Mouse (Mus musculus) liver, embryonic 14.5 days (tissue): Measurements from ENCODE around the gene Treh. TPM values are rescaled to one million over a fixed set of nuclear protein-coding genes. Genes with fewer than 3 reads are reported as not detected.

Experiments
- ATAC-seq: fragments of 200-750 bp; cut with Nextera tagmentation; 2 replicates; pipeline ENCODE4 v1.8.0; 2017; ENCODE audit warnings: moderate number of reproducible peaks, mild to moderate bottlenecking, moderate library complexity; ENCODE audit not compliant: insufficient read depth
- DNase-seq, 3 experiments: peaks; one replicate each; pipeline ENCODE4 v3.0.0-alpha.2; 2012 to 2013; ENCODE audit warnings: low read depth in 3 of 3, low spot score in 3 of 3
- H3K27ac ChIP-seq: fragments of 300-500 bp; sonication (generic); 2 replicates; pipeline ENCODE4 v1.5.1; 2014; ENCODE audit warnings: moderate library complexity, mild to moderate bottlenecking, control low read depth, inconsistent platforms
- H3K27me3 ChIP-seq: fragments of 300-500 bp; sonication (generic); 2 replicates; pipeline ENCODE4 v1.6.1; 2014; ENCODE audit warnings: mild to moderate bottlenecking, low read length, moderate library complexity; ENCODE audit not compliant: control insufficient read depth, insufficient read depth
- H3K36me3 ChIP-seq: fragments of 300-500 bp; sonication (generic); replicated peaks from 2 replicates; pipeline ENCODE4 v1.6.1; 2014; ENCODE audit warnings: low read depth; ENCODE audit not compliant: control insufficient read depth, insufficient read depth
- H3K4me1 ChIP-seq, 2 experiments: fragments of 200-500 bp in 1 of 2; fragments of 300-500 bp in 1 of 2; sonication (generic) in 1 of 2; replicated peaks; 2 replicates each; pipeline ENCODE4 v1.6.1; 2012 to 2014; ENCODE audit warnings: antibody characterized with exemption in 1 of 2, inconsistent platforms in 1 of 2, low read length in 1 of 2; ENCODE audit not compliant: control insufficient read depth in 2 of 2, insufficient read depth in 2 of 2
- H3K4me2 ChIP-seq: fragments of 300-500 bp; sonication (generic); 2 replicates; pipeline ENCODE4 v1.6.1; 2014; ENCODE audit warnings: low read depth, mild to moderate bottlenecking, control low read depth, moderate library complexity
- H3K4me3 ChIP-seq, 2 experiments: fragments of 200-500 bp in 1 of 2; fragments of 300-500 bp in 1 of 2; sonication (generic) in 1 of 2; 2 replicates each; pipeline ENCODE4 v1.5.1; 2012 to 2014; ENCODE audit warnings: low read depth in 2 of 2, low read length in 2 of 2, mild to moderate bottlenecking in 2 of 2, control low read depth in 1 of 2, inconsistent platforms in 1 of 2, moderate library complexity in 1 of 2; ENCODE audit not compliant: insufficient read depth in 1 of 2
- H3K9ac ChIP-seq: fragments of 300-500 bp; sonication (generic); replicated peaks from 2 replicates; pipeline ENCODE4 v1.6.1; 2014; ENCODE audit warnings: mild to moderate bottlenecking, control low read depth, moderate library complexity
- H3K9me3 ChIP-seq: fragments of 300-500 bp; sonication (generic); 2 replicates; pipeline ENCODE4 v1.6.1; 2016; ENCODE audit warnings: low read length, mixed read lengths; ENCODE audit not compliant: control insufficient read depth
- CTCF ChIP-seq: IDR thresholded peaks from 2 replicates; pipeline ENCODE4 v1.5.1; 2016; ENCODE audit warnings: antibody characterized with exemption, low read depth, control low read depth
- EP300 ChIP-seq: IDR thresholded peaks from 2 replicates; pipeline ENCODE4 v1.6.1; 2016; ENCODE audit warnings: antibody characterized with exemption, low read depth
- WGBS: fragments of 180-500 bp; shearing (Covaris S2); extraction: QIAGEN DNeasy Blood & Tissue Kit; methylation state at CpG from one replicate; pipeline ENCODE4 v1.1.7; 2014; ENCODE audit not compliant: insufficient replicate concordance; 5-methylcytosine and 5-hydroxymethylcytosine counted together
- polyA plus RNA-seq, 2 experiments: library from polyadenylated mRNA; depleted of rRNA in 1 of 2; stranded (reverse) in 1 of 2; unstranded in 1 of 2; fragments of >200 nt; fragmentation: Nextera tagmentation in 1 of 2; extraction: Ambion mirVana in 1 of 2; gene quantifications; 2 replicates each; pipeline versions ENCODE4 v1.2.1 to v1.2.3; 2012 to 2014

Gene Treh
- polyA plus RNA-seq, 2 experiments = not detected

- H3K27ac ChIP-seq = no peak overlapping the region
- TF ChIP-seq CTCF = no peak
- no peak for TF ChIP-seq EP300
- 63% methylated on average over 3 of the region's 3 CpGs for WGBS
- ATAC-seq = 0 out of 2 replicates have a peak, but pooled peaks have one; percentile 2
- H3K27me3 ChIP-seq = no peaks in the 10 kb centered on the region
- H3K4me1 ChIP-seq = peaks cover 3 to 22% of the 10 kb centered on the region in 2 experiments
- H3K9ac ChIP-seq = no peak overlapping the region
- no peaks in the 10 kb centered on the region for H3K36me3 ChIP-seq
- no peak for DNase-seq
- no peak overlapping the region for H3K4me3 ChIP-seq
- H3K9me3 ChIP-seq = no peaks in the 10 kb centered on the region
- H3K4me2 ChIP-seq = peak overlapping the region; percentile 62; the same call in 1 of the 2 replicates
Measured at GRCm38 (mm10) chr9:44721877-44722186, 48.8 kb downstream of the Treh start.

GRCm38 (mm10) chr9:44722575-44722974, 49.5 kb downstream of the Treh start:
- H3K4me2 ChIP-seq = no peak overlapping the region
- WGBS = 55% methylated on average over 7 of the region's 7 CpGs
- no peak for ATAC-seq
- H3K4me3 ChIP-seq = no peak overlapping the region
- no peaks in the 10 kb centered on the region for H3K9me3 ChIP-seq
- no peak for DNase-seq
- H3K27ac ChIP-seq = no peak overlapping the region
- H3K27me3 ChIP-seq = no peaks in the 10 kb centered on the region
- H3K4me1 ChIP-seq = peaks cover 3 to 18% of the 10 kb centered on the region in 2 experiments
- no peak overlapping the region for H3K9ac ChIP-seq
- no peak for TF ChIP-seq EP300
- no peak for TF ChIP-seq CTCF
- no peaks in the 10 kb centered on the region for H3K36me3 ChIP-seq

- H3K9me3 ChIP-seq = no peaks in the 10 kb centered on the region
- DNase-seq (no peak), ATAC-seq (no peak)
- 19% methylated on average over 7 of the region's 7 CpGs for WGBS
- H3K27ac ChIP-seq = no peak overlapping the region
- no peaks in the 10 kb centered on the region for H3K36me3 ChIP-seq
- H3K27me3 ChIP-seq = no peaks in the 10 kb centered on the region
- no peak overlapping the region for H3K9ac ChIP-seq
- peaks cover 3 to 18% of the 10 kb centered on the region in 2 experiments for H3K4me1 ChIP-seq
- no peak overlapping the region for H3K4me3 ChIP-seq
- TF ChIP-seq EP300 (no peak), CTCF (no peak)
- H3K4me2 ChIP-seq = no peak overlapping the region
Measured at GRCm38 (mm10) chr9:44723008-44723407, 50.0 kb downstream of the Treh start.

DNA sequence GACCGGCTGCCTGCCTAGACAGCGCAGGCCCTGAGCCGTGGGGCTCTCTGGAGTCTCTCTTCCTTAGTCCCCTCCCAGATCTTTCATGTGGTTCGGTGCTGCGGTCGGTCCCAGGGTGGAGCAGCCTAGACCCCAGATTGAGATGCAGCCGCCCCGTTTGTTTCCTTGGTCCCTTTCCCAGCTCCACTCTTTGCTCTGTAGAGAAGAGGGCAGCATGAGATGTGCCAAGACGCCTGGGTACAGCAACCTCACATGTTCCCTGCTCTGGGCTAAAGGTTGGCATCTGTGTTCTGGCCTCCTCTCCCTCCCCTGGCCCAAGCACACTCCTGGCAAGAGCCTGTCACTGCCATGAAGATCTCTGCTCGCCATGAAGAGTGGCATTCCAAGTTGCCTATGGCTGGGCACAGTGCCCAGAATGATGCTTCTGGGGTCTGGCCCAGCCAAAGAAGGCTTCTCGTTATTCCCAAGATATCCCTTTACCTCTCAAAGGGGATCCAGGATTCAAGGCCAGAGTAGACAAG, 50.5 kb downstream of the Treh start:
- no peak overlapping the region for H3K9ac ChIP-seq
- no peak for TF ChIP-seq CTCF
- TF ChIP-seq EP300 = no peak
- no peaks in the 10 kb centered on the region for H3K27me3 ChIP-seq
- WGBS = 49% methylated on average over 11 of the region's 11 CpGs
- DNase-seq (no peak), ATAC-seq (no peak)
- H3K4me3 ChIP-seq = no peak overlapping the region
- H3K4me2 ChIP-seq = no peak overlapping the region
- peaks cover 3 to 18% of the 10 kb centered on the region in 2 experiments for H3K4me1 ChIP-seq
- H3K9me3 ChIP-seq = no peaks in the 10 kb centered on the region
- H3K27ac ChIP-seq = no peak overlapping the region
- H3K36me3 ChIP-seq = no peaks in the 10 kb centered on the region

DNA sequence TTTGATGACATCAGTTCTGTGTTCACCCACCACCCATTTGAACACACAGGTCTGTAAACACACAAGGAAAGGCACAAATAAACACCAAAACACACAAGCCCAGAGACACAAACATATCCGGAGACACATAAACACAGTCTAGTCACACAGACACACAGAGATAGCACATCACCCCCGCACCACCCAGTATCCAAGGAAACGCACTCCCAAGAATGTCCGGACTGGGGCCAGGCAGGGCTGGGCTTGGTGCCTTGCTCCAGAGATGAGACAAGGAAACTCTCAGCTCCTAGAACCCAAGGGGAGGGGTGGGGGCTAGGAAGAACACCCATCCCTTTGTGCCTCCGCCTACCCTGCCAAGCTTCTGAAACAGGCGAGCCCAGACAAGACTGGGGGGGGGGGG, 51.2 kb downstream of the Treh start:
- whole genome bisulfite sequencing = 66% methylated on average over 6 of the region's 6 CpGs
- TF ChIP-seq EP300 (no peak), CTCF (no peak)
- H3K4me2 ChIP-seq = no peak overlapping the region
- peaks cover 3 to 15% of the 10 kb centered on the region in 2 experiments for H3K4me1 ChIP-seq
- no peaks in the 10 kb centered on the region for H3K27me3 ChIP-seq
- ATAC-seq = no peak
- H3K4me3 ChIP-seq = no peak overlapping the region
- no peak for DNase-seq
- no peaks in the 10 kb centered on the region for H3K36me3 ChIP-seq
- no peaks in the 10 kb centered on the region for H3K9me3 ChIP-seq
- no peak overlapping the region for H3K9ac ChIP-seq
- H3K27ac ChIP-seq = no peak overlapping the region
